Mouse (Mus musculus) stomach, postnatal 0 days (tissue): ENCODE data around the gene Crtc3. TPM values are rescaled to one million over a fixed set of nuclear protein-coding genes. Genes with fewer than 3 reads are reported as not detected.

Source experiments
- ATAC-seq: fragments of 200-750 bp; cut with Nextera tagmentation; 2 replicates; pipeline ENCODE4 v1.8.0; 2017; ENCODE audit not compliant: low FRiP score, low TSS enrichment
- DNase-seq: peaks from one replicate; pipeline ENCODE4 v3.0.0-alpha.2; 2016; ENCODE audit warnings: low spot score
- H3K27ac ChIP-seq: fragments of 300-500 bp; sonication (generic); replicated peaks from 2 replicates; pipeline ENCODE4 v1.5.1; 2014; ENCODE audit warnings: mild to moderate bottlenecking, control low read depth
- H3K27me3 ChIP-seq: fragments of 300-500 bp; sonication (generic); 2 replicates; pipeline ENCODE4 v1.6.1; 2014; ENCODE audit warnings: low read length; ENCODE audit not compliant: control insufficient read depth, insufficient read depth
- H3K36me3 ChIP-seq: fragments of 300-500 bp; sonication (generic); 2 replicates; pipeline ENCODE4 v1.6.1; 2014; ENCODE audit warnings: low read length, mixed read lengths; ENCODE audit not compliant: control insufficient read depth, insufficient read depth
- H3K4me1 ChIP-seq: fragments of 300-500 bp; sonication (generic); replicated peaks from 2 replicates; pipeline ENCODE4 v1.6.1; 2014; ENCODE audit warnings: antibody characterized with exemption; ENCODE audit not compliant: control insufficient read depth, insufficient read depth
- H3K4me2 ChIP-seq: fragments of 300-500 bp; sonication (generic); replicated peaks from 2 replicates; pipeline ENCODE4 v1.6.1; 2014; ENCODE audit warnings: low read depth, mild to moderate bottlenecking, control low read depth, moderate library complexity
- H3K4me3 ChIP-seq: fragments of 300-500 bp; sonication (generic); 2 replicates; pipeline ENCODE4 v1.5.1; 2014; ENCODE audit warnings: low read depth, low read length, control low read depth
- H3K9ac ChIP-seq: fragments of 300-500 bp; sonication (generic); 2 replicates; pipeline ENCODE4 v1.6.1; 2014; ENCODE audit warnings: mild to moderate bottlenecking, low read length, control low read depth, mixed read lengths
- H3K9me3 ChIP-seq: fragments of 300-500 bp; sonication (generic); 2 replicates; pipeline ENCODE4 v1.6.1; 2016; ENCODE audit warnings: low read length; ENCODE audit not compliant: control insufficient read depth
- CTCF ChIP-seq: IDR thresholded peaks from 2 replicates; pipeline ENCODE4 v1.5.1; 2016; ENCODE audit warnings: antibody characterized with exemption, low read depth, mild to moderate bottlenecking, moderate library complexity
- EP300 ChIP-seq: optimal IDR thresholded peaks from 2 replicates; pipeline ENCODE3; 2016; ENCODE audit warnings: antibody characterized with exemption
- WGBS: fragments of 180-500 bp; shearing (Covaris S2); extraction: QIAGEN DNeasy Blood & Tissue Kit; methylation state at CpG from one replicate; pipeline ENCODE4 v1.1.7; 2014; 5-methylcytosine and 5-hydroxymethylcytosine counted together
- polyA plus RNA-seq: library from polyadenylated mRNA; unstranded; fragments of >200 nt; fragmentation: Nextera tagmentation; extraction: Ambion mirVana; gene quantifications from 2 replicates; pipeline ENCODE4 v1.2.1, GENCODE M21; 2015

The Crtc3 gene
- polyA plus RNA-seq, 1 experiment from 2014 or later = 8.8 TPM

GRCm38 (mm10) chr7:80682630-80683029, 6.0 kb downstream of the Crtc3 start:
- peak; percentile 52; the same call in 1 of the 2 replicates for ATAC-seq
- 27% methylated on average over 1 of the region's 1 CpGs for whole genome bisulfite sequencing
- no peak overlapping the region for H3K4me2 ChIP-seq

GRCm38 (mm10) chr7:80680218-80680847, 8.3 kb downstream of the Crtc3 start:
- Histone ChIP-seq H3K4me3 (no peak overlapping the region), H3K4me1 (0 out of 2 replicates have a peak, but pooled peaks cover 2% of the 10 kb centered on the region), H3K4me2 (no peak overlapping the region), H3K36me3 (peaks cover 3% of the 10 kb centered on the region; the same call in 1 of the 2 replicates), H3K9me3 (no peaks in the 10 kb centered on the region), H3K27ac (no peak overlapping the region), H3K9ac (no peak overlapping the region), H3K27me3 (no peaks in the 10 kb centered on the region)
- 33% methylated on average over 12 of the region's 12 CpGs for WGBS
- DNase-seq (no peak), ATAC-seq (no peak)
- TF ChIP-seq CTCF (no peak), EP300 (no peak)

More at GRCm38 (mm10) chr7:80682630-80683029, 6.0 kb downstream of the Crtc3 start:
- TF ChIP-seq EP300 (no peak), CTCF (no peak)
- Histone ChIP-seq H3K9me3 (no peaks in the 10 kb centered on the region), H3K36me3 (no peaks in the 10 kb centered on the region), H3K27me3 (no peaks in the 10 kb centered on the region), H3K27ac (no peak overlapping the region), H3K4me1 (0 out of 2 replicates have a peak, but pooled peaks cover 2% of the 10 kb centered on the region), H3K4me3 (no peak overlapping the region), H3K9ac (no peak overlapping the region)
- DNase-seq = no peak

GRCm38 (mm10) chr7:80672323-80672722, 16.4 kb downstream of the Crtc3 start:
- Histone ChIP-seq H3K9me3 (no peaks in the 10 kb centered on the region), H3K4me1 (no peaks in the 10 kb centered on the region), H3K27me3 (no peaks in the 10 kb centered on the region), H3K4me2 (no peak overlapping the region), H3K36me3 (peaks cover 3% of the 10 kb centered on the region; the same call in 1 of the 2 replicates), H3K9ac (no peak overlapping the region), H3K4me3 (no peak overlapping the region), H3K27ac (no peak overlapping the region)
- ATAC-seq (no peak), DNase-seq (no peak)
- TF ChIP-seq EP300 = no peak
- no peak for TF ChIP-seq CTCF
- WGBS = 64% methylated on average over 3 of the region's 3 CpGs

- H3K9ac ChIP-seq = no peak overlapping the region
- H3K36me3 ChIP-seq = no peaks in the 10 kb centered on the region
- H3K4me3 ChIP-seq = no peak overlapping the region
- DNase-seq (no peak), ATAC-seq (no peak)
- 81% methylated on average over 6 of the region's 6 CpGs for WGBS
- no peaks in the 10 kb centered on the region for H3K9me3 ChIP-seq
- H3K27ac ChIP-seq = no peak overlapping the region
- peaks cover 3% of the 10 kb centered on the region; the same call in 1 of the 2 replicates for H3K4me1 ChIP-seq
- H3K4me2 ChIP-seq = no peak overlapping the region
- H3K27me3 ChIP-seq = no peaks in the 10 kb centered on the region
- TF ChIP-seq EP300 = no peak
- TF ChIP-seq CTCF = no peak
These were observed 17.8 kb downstream of the Crtc3 start for GRCm38 (mm10) chr7:80670889-80671288.

GRCm38 (mm10) chr7:80667190-80667589, 21.5 kb downstream of the Crtc3 start:
- H3K27me3 ChIP-seq = no peaks in the 10 kb centered on the region
- H3K4me2 ChIP-seq = no peak overlapping the region
- no peak overlapping the region for H3K9ac ChIP-seq
- H3K36me3 ChIP-seq = no peaks in the 10 kb centered on the region
- H3K9me3 ChIP-seq = no peaks in the 10 kb centered on the region
- peak overlapping the region; percentile 63; the same call in 1 of the 2 replicates for H3K27ac ChIP-seq
- TF ChIP-seq EP300 (no peak), CTCF (no peak)
- WGBS = 34% methylated on average over 11 of the region's 11 CpGs
- ATAC-seq (no peak), DNase-seq (no peak)
- H3K4me3 ChIP-seq = no peak overlapping the region
- peaks cover 3% of the 10 kb centered on the region; the same call in 1 of the 2 replicates for H3K4me1 ChIP-seq

- H3K4me2 ChIP-seq = no peak overlapping the region
- no peak for TF ChIP-seq CTCF
- TF ChIP-seq EP300 = no peak
- no peaks in the 10 kb centered on the region for H3K36me3 ChIP-seq
- H3K9me3 ChIP-seq = no peaks in the 10 kb centered on the region
- DNase-seq (no peak), ATAC-seq (no peak)
- peak overlapping the region; percentile 63; the same call in 1 of the 2 replicates for H3K27ac ChIP-seq
- no peak overlapping the region for H3K4me3 ChIP-seq
- H3K4me1 ChIP-seq = peaks cover 3% of the 10 kb centered on the region; the same call in 1 of the 2 replicates
- H3K9ac ChIP-seq = no peak overlapping the region
- WGBS = 38% methylated on average over 10 of the region's 10 CpGs
- H3K27me3 ChIP-seq = no peaks in the 10 kb centered on the region
These were observed 22.3 kb downstream of the Crtc3 start for GRCm38 (mm10) chr7:80666198-80666915.
